Mouse (Mus musculus): Measurements from ENCODE around the gene Il23a.
"Not testable (repeated sequence)": the region's sequence is repeated elsewhere in the genome, so short reads cannot be mapped to it uniquely, and the experiment has no call there.

- not testable (repeated sequence) for TF ChIP-seq CTCF (IDR thresholded peaks at IDR 0.05; ENCODE audit: extremely low read depth, insufficient read length, insufficient replicate concordance, low read depth, low read length); POLR2A (IDR thresholded peaks at IDR 0.05; ENCODE audit: low read depth, low read length)
Measured at GRCm38 (mm10) chr10:128275374-128275773, 23.2 kb downstream of the Il23a start.

Data from small intestine, adult 2 months (tissue).